Mouse (Mus musculus) heart, embryonic 11.5 days (tissue): ENCODE measurements around the gene Nt5c3. TPM values are rescaled to one million over a fixed set of nuclear protein-coding genes. Genes with fewer than 3 reads are reported as not detected.

ENCODE experiments used
- ATAC-seq: fragments of 200-750 bp; cut with Nextera tagmentation; replicated peaks from 2 replicates; pipeline ENCODE4 v1.8.0; 2017; ENCODE audit warnings: moderate library complexity; ENCODE audit not compliant: insufficient number of reproducible peaks, low FRiP score, low TSS enrichment
- H3K27ac ChIP-seq: fragments of 300-500 bp; sonication (generic); 2 replicates; pipeline ENCODE4 v1.5.1; 2014; ENCODE audit warnings: mild to moderate bottlenecking, low read depth, low read length
- H3K27me3 ChIP-seq: fragments of 300-500 bp; sonication (generic); 2 replicates; pipeline ENCODE4 v1.6.1; 2014; ENCODE audit warnings: mild to moderate bottlenecking, low read length, mixed read lengths; ENCODE audit not compliant: control insufficient read depth, insufficient read depth
- H3K36me3 ChIP-seq: fragments of 300-500 bp; sonication (generic); 2 replicates; pipeline ENCODE4 v1.6.1; 2014; ENCODE audit warnings: mild to moderate bottlenecking, low read length, moderate library complexity, mixed read lengths; ENCODE audit not compliant: control insufficient read depth, insufficient read depth
- H3K4me1 ChIP-seq: fragments of 300-500 bp; sonication (generic); 2 replicates; pipeline ENCODE4 v1.6.1; 2014; ENCODE audit warnings: low read length; ENCODE audit not compliant: control insufficient read depth, insufficient read depth
- H3K4me2 ChIP-seq: fragments of 300-500 bp; sonication (generic); 2 replicates; pipeline ENCODE4 v1.6.1; 2014; ENCODE audit warnings: mild to moderate bottlenecking, moderate library complexity
- H3K4me3 ChIP-seq: fragments of 300-500 bp; sonication (generic); 2 replicates; pipeline ENCODE4 v1.5.1; 2014; ENCODE audit warnings: low read depth, low read length
- H3K9ac ChIP-seq: fragments of 300-500 bp; sonication (generic); 2 replicates; pipeline ENCODE4 v1.6.1; 2014; ENCODE audit warnings: mild to moderate bottlenecking, low read depth, low read length, moderate library complexity
- H3K9me3 ChIP-seq: fragments of 300-500 bp; sonication (generic); replicated peaks from 2 replicates; pipeline ENCODE4 v1.6.1; 2016; ENCODE audit warnings: low read length; ENCODE audit not compliant: control insufficient read depth
- WGBS: fragments of 180-500 bp; shearing (Covaris S2); extraction: QIAGEN DNeasy Blood & Tissue Kit; methylation state at CpG from one replicate; pipeline ENCODE4 v1.1.7; 2014; ENCODE audit not compliant: insufficient replicate concordance; 5-methylcytosine and 5-hydroxymethylcytosine counted together
- polyA plus RNA-seq: library from polyadenylated mRNA; unstranded; fragments of >200 nt; fragmentation: Nextera tagmentation; extraction: Ambion mirVana; gene quantifications from 2 replicates; pipeline ENCODE4 v1.2.1, GENCODE M21; 2014

Gene Nt5c3
- polyA plus RNA-seq, 1 experiment from 2014 or later: 82.5 TPM

DNA sequence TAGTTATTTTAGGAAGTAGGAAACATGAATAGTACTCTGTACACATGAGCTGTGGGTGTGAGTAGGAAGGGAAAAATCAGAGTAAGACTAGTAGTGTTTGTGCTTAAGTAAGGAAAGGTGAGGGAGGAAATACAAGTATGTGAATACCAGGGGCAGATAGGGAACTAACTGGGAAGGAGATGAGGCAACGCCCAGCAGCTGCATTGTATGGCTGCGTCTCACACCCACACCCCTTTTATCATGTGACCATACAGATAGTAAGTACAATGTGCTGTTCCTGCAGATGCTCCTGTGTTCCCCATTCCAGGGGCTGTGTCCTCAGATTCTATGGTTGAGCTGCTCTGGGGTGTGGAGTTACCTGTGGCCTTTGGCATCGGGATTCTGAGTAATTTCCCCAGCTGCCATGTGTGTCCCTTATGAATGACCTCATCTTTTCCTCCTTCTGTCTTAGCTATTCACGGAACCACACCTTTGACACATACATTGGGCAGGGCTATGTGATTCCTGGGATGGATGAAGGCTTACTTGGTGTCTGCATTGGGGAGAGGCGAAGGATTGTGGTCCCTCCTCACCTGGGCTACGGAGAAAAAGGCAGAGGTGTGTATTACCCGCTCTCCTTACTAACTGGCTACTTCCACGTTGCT, 63.4 kb downstream of the Nt5c3 start:
- no peaks in the 10 kb centered on the region for H3K27me3 ChIP-seq
- no peaks in the 10 kb centered on the region for H3K9me3 ChIP-seq
- H3K4me3 ChIP-seq: no peak overlapping the region
- H3K4me2 ChIP-seq: no peak overlapping the region
- peaks cover 5% of the 10 kb centered on the region; the same call in 1 of the 2 replicates for H3K36me3 ChIP-seq
- no peaks in the 10 kb centered on the region; the same call in 1 of the 2 replicates for H3K4me1 ChIP-seq
- no peak overlapping the region for H3K27ac ChIP-seq
- H3K9ac ChIP-seq: no peak overlapping the region
- 85% methylated on average over 8 of the region's 8 CpGs for WGBS
- no peak for ATAC-seq

DNA sequence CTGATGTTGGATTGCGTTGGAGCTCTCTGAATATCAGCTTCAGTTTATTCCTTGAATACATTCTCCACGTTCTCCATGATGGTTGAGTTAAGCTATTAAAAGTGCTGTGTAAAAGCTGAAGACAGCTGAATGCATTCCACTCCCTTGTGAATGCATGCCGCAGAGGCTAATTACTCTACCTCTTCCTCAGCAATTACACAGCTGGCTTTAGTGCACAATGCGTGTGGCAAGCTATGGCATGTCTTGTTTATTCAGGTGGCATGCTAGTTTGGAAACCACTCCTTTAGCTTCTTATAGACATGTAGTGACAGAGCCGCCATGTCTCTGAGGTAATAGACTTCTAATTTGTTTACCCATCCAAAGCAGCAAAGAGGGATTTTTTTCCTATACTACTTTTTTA, 67.0 kb downstream of the Nt5c3 start:
- Histone ChIP-seq H3K9me3 (no peaks in the 10 kb centered on the region), H3K27me3 (no peaks in the 10 kb centered on the region), H3K4me3 (no peak overlapping the region), H3K27ac (no peak overlapping the region), H3K4me2 (no peak overlapping the region), H3K9ac (no peak overlapping the region), H3K36me3 (peaks cover 12% of the 10 kb centered on the region; the same call in 1 of the 2 replicates), H3K4me1 (no peaks in the 10 kb centered on the region; the same call in 1 of the 2 replicates)
- 87% methylated on average over 5 of the region's 5 CpGs for WGBS
- no peak for ATAC-seq

GRCm38 (mm10) chr6:56854803-56855202, 68.9 kb downstream of the Nt5c3 start:
- H3K9me3 ChIP-seq: no peaks in the 10 kb centered on the region
- H3K9ac ChIP-seq: no peak overlapping the region
- H3K4me1 ChIP-seq: peaks cover 3% of the 10 kb centered on the region
- H3K4me3 ChIP-seq: no peak overlapping the region
- peaks cover 14% of the 10 kb centered on the region; the same call in 1 of the 2 replicates for H3K36me3 ChIP-seq
- no peak overlapping the region for H3K4me2 ChIP-seq
- WGBS: 88% methylated on average over 8 of the region's 8 CpGs
- no peaks in the 10 kb centered on the region for H3K27me3 ChIP-seq
- no peak overlapping the region for H3K27ac ChIP-seq
- no peak for ATAC-seq

DNA sequence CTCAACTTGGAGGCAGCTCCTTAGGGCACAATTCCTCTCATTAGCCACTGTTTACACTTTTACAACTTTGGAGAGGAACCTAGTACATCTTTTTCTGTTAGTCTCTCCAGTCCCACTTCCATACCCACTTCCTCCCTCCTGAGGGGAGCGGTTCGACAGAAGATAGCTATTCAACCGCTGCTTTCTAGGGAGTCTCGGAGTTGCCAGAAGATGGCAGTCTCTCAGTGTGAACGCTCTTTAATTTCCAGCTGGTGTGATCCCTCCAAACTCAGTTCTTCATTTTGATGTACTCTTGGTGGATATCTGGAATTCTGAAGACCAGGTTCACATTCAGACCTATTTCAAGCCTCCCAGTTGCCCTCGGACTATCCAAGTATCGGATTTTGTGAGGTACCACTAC, 73.4 kb downstream of the Nt5c3 start:
- ATAC-seq: no peak
- Histone ChIP-seq H3K27ac (no peak overlapping the region), H3K9me3 (no peaks in the 10 kb centered on the region), H3K4me1 (peaks cover 6% of the 10 kb centered on the region; the same call in 1 of the 2 replicates), H3K4me3 (no peak overlapping the region), H3K36me3 (peaks cover 9% of the 10 kb centered on the region; the same call in 1 of the 2 replicates), H3K9ac (no peak overlapping the region), H3K27me3 (no peaks in the 10 kb centered on the region), H3K4me2 (no peak overlapping the region)
- WGBS: 58% methylated on average over 7 of the region's 7 CpGs

DNA sequence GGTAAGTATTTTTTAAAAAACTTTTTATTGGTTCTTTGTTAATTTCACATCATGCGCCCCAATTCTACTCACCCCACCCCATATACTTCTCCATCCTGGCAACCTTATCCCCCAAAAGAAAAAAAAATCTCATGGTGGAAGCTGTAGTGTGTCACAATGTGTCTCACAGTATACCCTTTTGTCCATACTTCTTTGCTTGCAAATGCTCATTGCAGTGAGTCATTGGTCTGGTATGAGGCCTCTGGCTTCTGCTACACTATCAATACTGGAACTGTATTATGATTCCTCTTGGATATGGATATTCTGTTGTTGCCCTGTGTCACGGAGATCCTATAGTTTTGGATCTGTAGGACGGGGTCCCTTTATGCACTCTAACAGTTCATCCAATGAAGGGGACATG, 74.8 kb downstream of the Nt5c3 start:
- WGBS: 80% methylated on average over 3 of the region's 3 CpGs
- Histone ChIP-seq H3K27me3 (no peaks in the 10 kb centered on the region), H3K27ac (no peak overlapping the region), H3K4me3 (no peak overlapping the region), H3K9me3 (no peaks in the 10 kb centered on the region), H3K9ac (no peak overlapping the region), H3K4me1 (peaks cover 6% of the 10 kb centered on the region; the same call in 1 of the 2 replicates), H3K36me3 (peaks cover 5% of the 10 kb centered on the region), H3K4me2 (no peak overlapping the region)
- ATAC-seq: no peak

DNA sequence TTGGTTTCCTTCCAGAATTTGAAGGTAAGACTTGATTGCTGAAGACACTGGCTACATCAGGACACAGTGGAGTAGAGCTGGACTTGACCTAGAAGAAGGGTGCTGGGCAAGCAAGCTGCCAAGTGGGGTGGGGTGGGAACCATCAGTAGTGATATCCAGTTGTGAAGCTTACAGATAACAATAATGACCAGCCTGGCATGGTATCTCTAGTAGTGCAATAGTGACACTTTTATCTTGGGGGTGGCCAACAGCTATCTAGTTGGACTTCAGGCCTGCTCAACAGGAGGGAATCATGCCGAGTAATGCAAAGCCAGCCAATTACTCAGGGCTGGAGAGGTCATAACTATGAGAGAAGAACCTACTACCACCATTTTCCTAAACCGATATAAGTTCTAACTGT, 79.4 kb downstream of the Nt5c3 start:
- no peaks in the 10 kb centered on the region for H3K9me3 ChIP-seq
- no peak overlapping the region for H3K9ac ChIP-seq
- 0 out of 2 replicates have a peak, but pooled peaks cover 3% of the 10 kb centered on the region for H3K4me1 ChIP-seq
- H3K27ac ChIP-seq: no peak overlapping the region
- no peak for ATAC-seq
- no peak overlapping the region for H3K4me3 ChIP-seq
- H3K36me3 ChIP-seq: no peaks in the 10 kb centered on the region; the same call in 1 of the 2 replicates
- H3K4me2 ChIP-seq: no peak overlapping the region
- WGBS: 65% methylated on average over 2 of the region's 2 CpGs
- H3K27me3 ChIP-seq: no peaks in the 10 kb centered on the region

GRCm38 (mm10) chr6:56843229-56843628, 80.5 kb downstream of the Nt5c3 start:
- no peak overlapping the region for H3K27ac ChIP-seq
- 86% methylated on average over 3 of the region's 3 CpGs for WGBS
- 0 out of 2 replicates have a peak, but pooled peaks cover under 1% of the 10 kb centered on the region for H3K4me1 ChIP-seq
- no peak for ATAC-seq
- no peaks in the 10 kb centered on the region for H3K27me3 ChIP-seq
- H3K9me3 ChIP-seq: no peaks in the 10 kb centered on the region
- H3K4me2 ChIP-seq: no peak overlapping the region
- H3K9ac ChIP-seq: no peak overlapping the region
- no peak overlapping the region for H3K4me3 ChIP-seq
- no peaks in the 10 kb centered on the region; the same call in 1 of the 2 replicates for H3K36me3 ChIP-seq

DNA sequence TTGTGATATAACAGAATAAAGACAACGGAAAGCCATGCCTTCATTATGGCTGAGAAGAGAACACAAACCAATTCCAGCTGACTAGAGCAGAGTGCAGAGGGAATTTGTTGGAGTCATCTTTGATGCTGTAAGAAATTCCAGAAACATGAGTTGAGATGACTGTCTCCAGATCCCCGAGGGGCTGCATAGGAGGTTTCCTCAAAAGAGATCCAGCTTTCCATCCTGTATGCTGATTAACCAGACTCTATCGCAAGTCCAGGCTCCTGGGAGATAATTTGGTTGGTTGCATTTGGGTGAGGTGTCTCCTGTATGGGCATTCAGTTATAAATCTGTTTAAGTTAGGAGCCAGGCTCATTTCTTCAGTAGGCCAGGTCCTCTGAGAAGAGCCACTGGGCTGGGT, 86.1 kb downstream of the Nt5c3 start:
- no peak for ATAC-seq
- no peak overlapping the region for H3K27ac ChIP-seq
- 80% methylated on average over 3 of the region's 3 CpGs for WGBS
- H3K4me3 ChIP-seq: no peak overlapping the region
- H3K4me1 ChIP-seq: no peaks in the 10 kb centered on the region
- H3K27me3 ChIP-seq: no peaks in the 10 kb centered on the region
- no peak overlapping the region for H3K4me2 ChIP-seq
- H3K9me3 ChIP-seq: no peaks in the 10 kb centered on the region
- H3K9ac ChIP-seq: no peak overlapping the region
- peaks cover 3% of the 10 kb centered on the region; the same call in 1 of the 2 replicates for H3K36me3 ChIP-seq

DNA sequence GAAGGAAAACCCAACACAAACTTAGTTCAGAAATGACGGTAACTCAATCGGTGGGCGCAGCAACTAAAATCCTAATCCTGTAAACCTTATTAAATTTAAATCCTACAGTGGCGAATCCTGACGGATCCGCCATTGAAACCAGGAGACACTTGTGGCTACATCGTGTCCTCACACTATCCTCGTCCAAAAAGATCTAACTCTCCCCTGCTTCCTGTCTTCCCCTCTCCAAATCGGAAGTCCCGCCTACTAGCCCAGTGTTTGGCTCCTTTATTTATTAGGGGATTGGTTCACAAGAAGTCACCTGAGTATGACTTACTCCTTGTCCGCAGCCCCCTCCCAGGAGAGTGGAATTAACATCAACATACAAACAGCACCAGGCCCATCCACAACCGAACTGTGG, 86.6 kb downstream of the Nt5c3 start:
- Histone ChIP-seq H3K9me3 (no peaks in the 10 kb centered on the region), H3K4me2 (no peak overlapping the region), H3K27ac (no peak overlapping the region), H3K9ac (no peak overlapping the region), H3K4me3 (no peak overlapping the region), H3K4me1 (no peaks in the 10 kb centered on the region), H3K36me3 (peaks cover 3% of the 10 kb centered on the region; the same call in 1 of the 2 replicates), H3K27me3 (no peaks in the 10 kb centered on the region)
- WGBS: 90% methylated on average over 12 of the region's 12 CpGs
- ATAC-seq: no peak
